Mouse (Mus musculus) MEL (cell line): ENCODE results near the gene Tbc1d2. TPM values are rescaled to one million over a fixed set of nuclear protein-coding genes. Genes with fewer than 3 reads are reported as not detected.

Experiments
- DNase-seq: peaks from one replicate; pipeline ENCODE4 v3.0.0; 2011; ENCODE audit warnings: low read depth, low spot score
- H3K27ac ChIP-seq: 2 replicates; pipeline ENCODE4 v1.5.1; 2012; ENCODE audit warnings: low read depth, mild to moderate bottlenecking, control low read depth, low read length, moderate library complexity; ENCODE audit not compliant: control insufficient read depth
- H3K27me3 ChIP-seq, 2 experiments: fragments of 150-350 bp in 1 of 2; sonication (generic) in 1 of 2; 2 replicates each; pipeline ENCODE4 v1.6.1; 2012; ENCODE audit warnings: low read length in 2 of 2, mild to moderate bottlenecking in 2 of 2, improper control_type of control experiment in 1 of 2, moderate library complexity in 1 of 2; ENCODE audit not compliant: insufficient read depth in 2 of 2, control insufficient read depth in 1 of 2
- H3K36me3 ChIP-seq, 2 experiments: 2 replicates each; pipeline ENCODE4 v1.6.1; 2012 to 2014; ENCODE audit warnings: low read length in 2 of 2, improper control_type of control experiment in 1 of 2, inconsistent platforms in 1 of 2, mild to moderate bottlenecking in 1 of 2; ENCODE audit not compliant: insufficient read depth in 2 of 2, control insufficient read depth in 1 of 2
- H3K4me1 ChIP-seq, 2 experiments: fragments of 150-350 bp in 1 of 2; sonication (generic) in 1 of 2; 2 replicates each; pipeline ENCODE4 v1.6.1; 2012; ENCODE audit warnings: low read length in 2 of 2, improper control_type of control experiment in 1 of 2, mild to moderate bottlenecking in 1 of 2; ENCODE audit not compliant: insufficient read depth in 2 of 2, control insufficient read depth in 1 of 2
- H3K4me3 ChIP-seq, 2 experiments: fragments of 150-350 bp in 1 of 2; sonication (generic) in 1 of 2; 2 replicates each; pipeline ENCODE4 v1.5.1; 2012; ENCODE audit warnings: low read depth in 2 of 2, low read length in 2 of 2, mild to moderate bottlenecking in 2 of 2, moderate library complexity in 2 of 2, control low read depth in 1 of 2, improper control_type of control experiment in 1 of 2; ENCODE audit not compliant: control insufficient read depth in 1 of 2, insufficient read depth in 1 of 2
- H3K79me2 ChIP-seq: 2 replicates; pipeline ENCODE4 v1.6.1; 2012; ENCODE audit warnings: mild to moderate bottlenecking, low read length, moderate library complexity; ENCODE audit not compliant: control insufficient read depth, poor library complexity, insufficient read depth
- H3K9ac ChIP-seq: 2 replicates; pipeline ENCODE4 v1.6.1; 2012; ENCODE audit warnings: low read depth, mild to moderate bottlenecking, control low read depth, low read length, moderate library complexity; ENCODE audit not compliant: control insufficient read depth, poor library complexity, severe bottlenecking
- H3K9me3 ChIP-seq: fragments of 150-350 bp; sonication (generic); replicated peaks from 2 replicates; pipeline ENCODE4 v1.6.1; 2012; ENCODE audit warnings: mild to moderate bottlenecking, low read length, improper control_type of control experiment, moderate library complexity; ENCODE audit not compliant: insufficient read depth
- BHLHE40 ChIP-seq: IDR thresholded peaks from 2 replicates; pipeline ENCODE4 v1.6.1; 2012; ENCODE audit warnings: low read depth, mild to moderate bottlenecking, inconsistent platforms, low read length, improper control_type of control experiment, borderline replicate concordance
- CHD1 ChIP-seq: IDR thresholded peaks from 2 replicates; pipeline ENCODE4 v1.6.1; 2012; ENCODE audit warnings: low read depth, mild to moderate bottlenecking, inconsistent platforms, low read length, improper control_type of control experiment
- CTCF ChIP-seq, 3 experiments: IDR thresholded peaks in 2 of 3; conservative IDR thresholded peaks in 1 of 3; 2 replicates each; pipeline ENCODE4 v1.5.1; 2011 to 2012; ENCODE audit warnings: low read length in 3 of 3, low read depth in 2 of 3, mild to moderate bottlenecking in 2 of 3, improper control_type of control experiment in 1 of 3, inconsistent platforms in 1 of 3, mixed read lengths in 1 of 3, moderate library complexity in 1 of 3; ENCODE audit not compliant: control insufficient read depth in 1 of 3, insufficient read depth in 1 of 3, poor library complexity in 1 of 3, severe bottlenecking in 1 of 3
- E2F4 ChIP-seq: IDR thresholded peaks from 2 replicates; pipeline ENCODE4 v1.6.1; 2011; ENCODE audit warnings: low read depth, low read length, improper control_type of control experiment, borderline replicate concordance
- GABPA ChIP-seq: IDR thresholded peaks from 2 replicates; pipeline ENCODE4 v1.6.1; 2012; ENCODE audit warnings: low read depth, mild to moderate bottlenecking, inconsistent platforms, low read length, improper control_type of control experiment, moderate library complexity
- JUND ChIP-seq: IDR thresholded peaks from 2 replicates; pipeline ENCODE4 v1.6.1; 2011; ENCODE audit warnings: low read depth, mild to moderate bottlenecking, improper control_type of control experiment, low read length
- KAT2A ChIP-seq: conservative IDR thresholded peaks from 2 replicates; pipeline ENCODE4 v1.6.1; 2012; ENCODE audit warnings: low read depth, low read length, improper control_type of control experiment, inconsistent platforms
- MAX ChIP-seq: IDR thresholded peaks from 2 replicates; pipeline ENCODE4 v1.6.1; 2011; ENCODE audit warnings: low read length, improper control_type of control experiment
- MAZ ChIP-seq: IDR thresholded peaks from 2 replicates; pipeline ENCODE4 v1.6.1; 2012; ENCODE audit warnings: low read depth, mild to moderate bottlenecking, inconsistent platforms, low read length, improper control_type of control experiment
- MEF2A ChIP-seq: IDR thresholded peaks from 2 replicates; pipeline ENCODE4 v1.6.1; 2014; ENCODE audit warnings: low read depth, mild to moderate bottlenecking, inconsistent platforms, low read length, improper control_type of control experiment; ENCODE audit not compliant: poor library complexity, insufficient replicate concordance, severe bottlenecking; ENCODE audit errors: extremely low read depth
- MXI1 ChIP-seq: IDR thresholded peaks from 2 replicates; pipeline ENCODE4 v1.6.1; 2011; ENCODE audit warnings: mild to moderate bottlenecking, low read depth, low read length, improper control_type of control experiment
- NELFE ChIP-seq: IDR thresholded peaks from 2 replicates; pipeline ENCODE4 v1.6.1; 2011; ENCODE audit warnings: low read depth, low read length, improper control_type of control experiment
- NRF1 ChIP-seq: IDR thresholded peaks from 2 replicates; pipeline ENCODE4 v1.6.1; 2014; ENCODE audit warnings: low read depth, mild to moderate bottlenecking, inconsistent platforms, low read length, improper control_type of control experiment, moderate library complexity; ENCODE audit not compliant: poor library complexity, insufficient read depth, severe bottlenecking
- POLR2AphosphoS5 ChIP-seq: IDR thresholded peaks from 2 replicates; pipeline ENCODE4 v1.6.1; 2012; ENCODE audit warnings: low read depth, borderline replicate concordance, mild to moderate bottlenecking, inconsistent platforms, low read length, moderate library complexity, mixed read lengths
- RAD21 ChIP-seq: IDR thresholded peaks from 2 replicates; pipeline ENCODE4 v1.6.1; 2011; ENCODE audit warnings: mild to moderate bottlenecking, low read depth, low read length, improper control_type of control experiment
- RCOR1 ChIP-seq: IDR thresholded peaks from 2 replicates; pipeline ENCODE4 v1.6.1; 2012; ENCODE audit warnings: low read depth, mild to moderate bottlenecking, inconsistent platforms, low read length, improper control_type of control experiment
- SIN3A ChIP-seq: IDR thresholded peaks from 2 replicates; pipeline ENCODE4 v1.6.1; 2012; ENCODE audit warnings: low read length, improper control_type of control experiment, inconsistent platforms
- SMC3 ChIP-seq: IDR thresholded peaks from 2 replicates; pipeline ENCODE4 v1.6.1; 2011; ENCODE audit warnings: low read depth, low read length, improper control_type of control experiment
- TAL1 ChIP-seq: IDR thresholded peaks from 2 replicates; pipeline ENCODE4 v1.6.1; 2012; ENCODE audit warnings: mild to moderate bottlenecking, inconsistent platforms, low read length, moderate library complexity, mixed read lengths
- TBP ChIP-seq: IDR thresholded peaks from 2 replicates; pipeline ENCODE4 v1.8.0; 2011; ENCODE audit warnings: low read depth, low read length, improper control_type of control experiment
- TCF12 ChIP-seq: IDR thresholded peaks from 2 replicates; pipeline ENCODE4 v1.6.1; 2014; ENCODE audit warnings: low read depth, mild to moderate bottlenecking, inconsistent platforms, low read length, improper control_type of control experiment, moderate library complexity
- USF2 ChIP-seq, 2 experiments: IDR thresholded peaks; 2 replicates each; pipeline ENCODE4 v1.6.1; 2011 to 2012; ENCODE audit warnings: improper control_type of control experiment in 2 of 2, low read length in 2 of 2, borderline replicate concordance in 1 of 2, inconsistent platforms in 1 of 2, low read depth in 1 of 2, mild to moderate bottlenecking in 1 of 2; ENCODE audit not compliant: insufficient read depth in 1 of 2
- ZC3H11A ChIP-seq: IDR thresholded peaks from 2 replicates; pipeline ENCODE4 v1.6.1; 2012; ENCODE audit warnings: low read depth, mild to moderate bottlenecking, inconsistent platforms, low read length, improper control_type of control experiment
- ZMIZ1 ChIP-seq: IDR thresholded peaks from 2 replicates; pipeline ENCODE4 v1.6.1; 2012; ENCODE audit warnings: low read depth, mild to moderate bottlenecking, inconsistent platforms, low read length, improper control_type of control experiment, moderate library complexity
- ZNF384 ChIP-seq: IDR thresholded peaks from 2 replicates; pipeline ENCODE4 v1.6.1; 2012; ENCODE audit warnings: low read depth, mild to moderate bottlenecking, inconsistent platforms, low read length, improper control_type of control experiment
- polyA plus RNA-seq, 2 experiments: library from polyadenylated mRNA; stranded (reverse) in 1 of 2; unstranded in 1 of 2; fragments of >175 nt in 1 of 2; fragments of >200 nt in 1 of 2; gene quantifications; 2 replicates each; pipeline versions ENCODE4 v1.2.1 to v1.2.4; 2012; ENCODE audit warnings: low replicate concordance in 2 of 2, low read depth in 1 of 2; ENCODE audit not compliant: insufficient read length in 2 of 2, insufficient read depth in 1 of 2, missing spikeins in 1 of 2
- total RNA-seq: library from RNA; depleted of rRNA; stranded (reverse); fragments of 300-350 nt; gene quantifications from 2 replicates; pipeline ENCODE4 v1.2.3, GENCODE M21; 2012

The Tbc1d2 gene
- total and polyA plus RNA-seq, 3 experiments, result 0.19 to 0.36 TPM; not detected in 1

DNA sequence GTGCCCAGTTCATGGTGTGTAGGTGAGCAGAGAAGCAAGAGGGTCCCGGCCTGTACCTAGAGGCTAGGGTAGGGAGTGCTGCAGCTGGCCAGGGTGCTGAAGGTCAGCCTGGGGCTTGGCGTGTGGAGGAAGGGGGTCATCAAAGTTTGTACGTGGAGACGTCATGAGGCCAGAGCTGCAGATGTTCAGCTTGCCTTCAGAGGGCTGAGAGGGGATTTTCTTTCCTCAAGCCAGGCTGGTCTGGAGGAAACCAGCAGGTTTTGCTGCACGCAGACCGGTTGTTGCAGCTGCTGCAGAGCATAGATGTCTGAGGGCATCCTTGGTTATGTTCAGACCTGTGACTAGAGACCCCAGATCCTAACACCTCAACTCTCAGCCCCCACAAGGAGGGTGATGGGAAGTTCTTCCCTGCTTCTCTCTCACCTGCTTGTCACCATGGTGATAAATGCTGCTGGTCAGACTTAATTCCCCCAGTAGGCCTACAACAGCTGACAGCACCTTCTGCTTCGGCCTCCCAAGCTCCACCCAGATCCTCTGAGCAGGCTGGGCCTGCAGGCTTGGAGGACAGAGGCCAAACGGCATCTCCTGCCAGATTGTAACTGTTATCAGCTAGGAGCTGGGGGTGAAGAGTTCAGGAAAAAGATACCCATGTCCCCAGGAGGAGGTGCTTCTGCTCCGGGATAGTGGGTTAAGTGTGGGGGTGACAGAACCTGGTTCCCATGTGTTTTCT lies 75.8 kb downstream of the Tbc1d2 start (continued):
- TF ChIP-seq SIN3A (no peak), ZC3H11A (no peak), MAZ (no peak), ZMIZ1 (no peak), POLR2AphosphoS5 (no peak), BHLHE40 (no peak), ZNF384 (no peak), GABPA (no peak), KAT2A (no peak), USF2 (IDR thresholded peaks at IDR 0.05; ENCODE audit: borderline replicate concordance in 1 of 2, insufficient read depth in 1 of 2, low read depth in 1 of 2, low read length in 2 of 2) (no peak), RCOR1 (no peak; the same call in 1 of the 2 replicates), MXI1 (no peak), NRF1 (no peak), MAX (no peak), CTCF (IDR thresholded peaks at IDR 0.05 in 2 of 3, conservative IDR thresholded peaks at IDR 0.05 in 1 of 3; ENCODE audit: control insufficient read depth in 1 of 3, insufficient read depth in 1 of 3, low read depth in 2 of 3, low read length in 3 of 3, poor library complexity in 1 of 3, severe bottlenecking in 1 of 3) (no peak), TAL1 (no peak), MEF2A (no peak), TBP (0 out of 2 replicates have a peak, but pooled peaks have one; percentile 46), TCF12 (0 out of 2 replicates have a peak, but pooled peaks have one; percentile 8), RAD21 (no peak), E2F4 (no peak)

GRCm38 (mm10) chr4:46572616-46573015 lies 77.4 kb downstream of the Tbc1d2 start:
- no peak for TF ChIP-seq NELFE
- TF ChIP-seq POLR2AphosphoS5, result no peak
- TF ChIP-seq JUND, result no peak
- no peak for TF ChIP-seq TAL1
- TF ChIP-seq CHD1, result no peak
- TF ChIP-seq SMC3, result no peak
- Histone ChIP-seq H3K36me3 (peaks cover 0 to 14% of the 10 kb centered on the region in 2 experiments; a peak in 2 of 4 replicates), H3K9ac (no peak overlapping the region), H3K79me2 (no peaks in the 10 kb centered on the region), H3K9me3 (no peaks in the 10 kb centered on the region), H3K4me3 (no peak overlapping the region), H3K27ac (no peak overlapping the region), H3K27me3 (no peaks in the 10 kb centered on the region), H3K4me1 (peaks cover 3 to 17% of the 10 kb centered on the region in 2 experiments; a peak in 3 of 4 replicates)
- no peak for DNase-seq
